Mouse (Mus musculus) limb, embryonic 13.5 days (tissue): ENCODE results near the gene Ccdc116. TPM values are rescaled to one million over a fixed set of nuclear protein-coding genes. Genes with fewer than 3 reads are reported as not detected.
"Not testable (repeated sequence)": the region's sequence is repeated elsewhere in the genome, so short reads cannot be mapped to it uniquely, and the experiment has no call there.

Source experiments
- ATAC-seq: fragments of 200-750 bp; cut with Nextera tagmentation; 2 replicates; pipeline ENCODE4 v1.8.0; 2017; ENCODE audit warnings: low read depth, moderate number of reproducible peaks, moderate TSS enrichment; ENCODE audit not compliant: low FRiP score
- H3K27ac ChIP-seq: fragments of 300-500 bp; sonication (generic); 2 replicates; pipeline ENCODE4 v1.5.1; 2015; ENCODE audit warnings: inconsistent platforms, mild to moderate bottlenecking, moderate library complexity
- H3K27me3 ChIP-seq: fragments of 300-500 bp; sonication (generic); 2 replicates; pipeline ENCODE4 v1.6.1; 2015; ENCODE audit warnings: mild to moderate bottlenecking, inconsistent platforms
- H3K36me3 ChIP-seq: fragments of 300-500 bp; sonication (generic); 2 replicates; pipeline ENCODE4 v1.6.1; 2015; ENCODE audit warnings: inconsistent platforms, mild to moderate bottlenecking, moderate library complexity
- H3K4me1 ChIP-seq: fragments of 300-500 bp; sonication (generic); 2 replicates; pipeline ENCODE4 v1.6.1; 2015; ENCODE audit warnings: inconsistent platforms
- H3K4me2 ChIP-seq: fragments of 300-500 bp; sonication (generic); replicated peaks from 2 replicates; pipeline ENCODE4 v1.6.1; 2015; ENCODE audit warnings: inconsistent platforms, mild to moderate bottlenecking, moderate library complexity
- H3K4me3 ChIP-seq: fragments of 300-500 bp; sonication (generic); 2 replicates; pipeline ENCODE4 v1.5.1; 2015; ENCODE audit warnings: moderate library complexity, mild to moderate bottlenecking, inconsistent platforms
- H3K9ac ChIP-seq: fragments of 300-500 bp; sonication (generic); 2 replicates; pipeline ENCODE4 v1.6.1; 2015; ENCODE audit warnings: mild to moderate bottlenecking, inconsistent platforms
- H3K9me3 ChIP-seq: fragments of 300-500 bp; sonication (generic); 2 replicates; pipeline ENCODE4 v1.6.1; 2016; ENCODE audit warnings: inconsistent platforms
- WGBS: fragments of 180-500 bp; shearing (Covaris S2); methylation state at CpG from one replicate; pipeline ENCODE4 v1.1.7; 2015; 5-methylcytosine and 5-hydroxymethylcytosine counted together
- polyA plus RNA-seq: library from polyadenylated mRNA; unstranded; fragments of >200 nt; fragmentation: Nextera tagmentation; extraction: Ambion mirVana; gene quantifications from 2 replicates; pipeline ENCODE4 v1.2.1, GENCODE M21; 2015

Gene Ccdc116
- 0.51 and 0.59 TPM in 2 replicates for polyA plus RNA-seq

GRCm38 (mm10) chr16:17146772-17147235 is at the start of gene Ccdc116:
Ccdc116 (minus strand) TSS chr16:17147229.
- peak within 1 kb of the TSS; percentile 55 for H3K4me3 ChIP-seq
- peak within 1 kb of the TSS; percentile 70 for H3K9ac ChIP-seq
- peak; percentile 87 for ATAC-seq
- H3K27ac ChIP-seq = no peak within 1 kb of the TSS
- peak within 1 kb of the TSS; percentile 97 for H3K4me2 ChIP-seq
- H3K36me3 ChIP-seq = peaks cover 11% of the 10 kb centered on the region
- no peaks in the 10 kb centered on the region for H3K9me3 ChIP-seq
- peaks cover 16% of the 10 kb centered on the region for H3K4me1 ChIP-seq
- peaks cover 19% of the 10 kb centered on the region for H3K27me3 ChIP-seq
- WGBS = 0% methylated on average over 34 of the region's 34 CpGs

- Histone ChIP-seq H3K27ac (no peak overlapping the region), H3K4me1 (no peaks in the 10 kb centered on the region; the same call in 1 of the 2 replicates), H3K27me3 (no peaks in the 10 kb centered on the region), H3K4me3 (no peak overlapping the region), H3K36me3 (peaks cover 22% of the 10 kb centered on the region), H3K4me2 (no peak overlapping the region), H3K9ac (no peak overlapping the region), H3K9me3 (no peaks in the 10 kb centered on the region)
- ATAC-seq = no peak
- 95% methylated on average over 4 of the region's 4 CpGs for WGBS
These were observed 46.8 kb upstream of the Ccdc116 start for GRCm38 (mm10) chr16:17193823-17194222.

GRCm38 (mm10) chr16:17185475-17185874 is 38.4 kb upstream of the Ccdc116 start:
- ATAC-seq = no peak
- Histone ChIP-seq H3K27me3 (no peaks in the 10 kb centered on the region), H3K36me3 (peaks cover 34% of the 10 kb centered on the region), H3K9me3 (no peaks in the 10 kb centered on the region), H3K4me3 (no peak overlapping the region), H3K4me1 (no peaks in the 10 kb centered on the region), H3K27ac (no peak overlapping the region), H3K9ac (no peak overlapping the region), H3K4me2 (no peak overlapping the region)

- WGBS = 77% methylated on average over 3 of the region's 3 CpGs
- no peak for ATAC-seq
These were observed 36.0 kb upstream of the Ccdc116 start for GRCm38 (mm10) chr16:17183003-17183402.

GRCm38 (mm10) chr16:17182136-17182535 is 35.1 kb upstream of the Ccdc116 start:
- no peaks in the 10 kb centered on the region for H3K4me1 ChIP-seq
- no peak for ATAC-seq
- no peak overlapping the region for H3K27ac ChIP-seq
- H3K27me3 ChIP-seq = no peaks in the 10 kb centered on the region
- H3K4me2 ChIP-seq = no peak overlapping the region
- WGBS = 76% methylated on average over 2 of the region's 2 CpGs
- H3K9ac ChIP-seq = no peak overlapping the region
- no peaks in the 10 kb centered on the region for H3K9me3 ChIP-seq
- H3K4me3 ChIP-seq = no peak overlapping the region
- H3K36me3 ChIP-seq = peaks cover 40% of the 10 kb centered on the region

More at GRCm38 (mm10) chr16:17183003-17183402, 36.0 kb upstream of the Ccdc116 start:
- no peak overlapping the region for H3K4me2 ChIP-seq
- no peak overlapping the region for H3K9ac ChIP-seq
- no peaks in the 10 kb centered on the region for H3K9me3 ChIP-seq
- peaks cover 38% of the 10 kb centered on the region for H3K36me3 ChIP-seq
- no peak overlapping the region for H3K27ac ChIP-seq
- H3K4me3 ChIP-seq = no peak overlapping the region
- H3K27me3 ChIP-seq = no peaks in the 10 kb centered on the region
- no peaks in the 10 kb centered on the region for H3K4me1 ChIP-seq

- Histone ChIP-seq H3K4me2 (no peak overlapping the region), H3K27ac (no peak overlapping the region), H3K27me3 (no peaks in the 10 kb centered on the region), H3K4me1 (no peaks in the 10 kb centered on the region), H3K9ac (no peak overlapping the region), H3K4me3 (no peak overlapping the region), H3K9me3 (no peaks in the 10 kb centered on the region), H3K36me3 (peaks cover 34% of the 10 kb centered on the region)
- ATAC-seq = no peak
- 88% methylated on average over 4 of the region's 4 CpGs for WGBS
These were observed 34.4 kb upstream of the Ccdc116 start for GRCm38 (mm10) chr16:17181382-17181781.

GRCm38 (mm10) chr16:17179706-17180105 is 32.7 kb upstream of the Ccdc116 start:
- ATAC-seq = no peak
- Histone ChIP-seq H3K9ac (no peak overlapping the region), H3K36me3 (peaks cover 32% of the 10 kb centered on the region), H3K27me3 (no peaks in the 10 kb centered on the region), H3K27ac (no peak overlapping the region), H3K4me3 (no peak overlapping the region), H3K4me1 (no peaks in the 10 kb centered on the region), H3K9me3 (no peaks in the 10 kb centered on the region), H3K4me2 (no peak overlapping the region)
- WGBS = 93% methylated on average over 3 of the region's 3 CpGs

GRCm38 (mm10) chr16:17177623-17178170 is 30.7 kb upstream of the Ccdc116 start:
- Histone ChIP-seq H3K27me3 (no peaks in the 10 kb centered on the region), H3K27ac (no peak overlapping the region), H3K36me3 (peaks cover 47% of the 10 kb centered on the region), H3K9ac (no peak overlapping the region), H3K4me2 (no peak overlapping the region), H3K4me1 (no peaks in the 10 kb centered on the region), H3K4me3 (no peak overlapping the region), H3K9me3 (no peaks in the 10 kb centered on the region)
- no peak for ATAC-seq
- WGBS = 100% methylated on average over 1 of the region's 1 CpGs

GRCm38 (mm10) chr16:17175765-17176164 is 28.7 kb upstream of the Ccdc116 start:
- ATAC-seq = no peak
- H3K36me3 ChIP-seq = peaks cover 62% of the 10 kb centered on the region
- H3K4me2 ChIP-seq = no peak overlapping the region

GRCm38 (mm10) chr16:17168049-17168448 is 21.0 kb upstream of the Ccdc116 start:
- H3K36me3 ChIP-seq = peaks cover 73% of the 10 kb centered on the region
- H3K4me1 ChIP-seq = no peaks in the 10 kb centered on the region
- 92% methylated on average over 5 of the region's 5 CpGs for WGBS
- no peak overlapping the region for H3K9ac ChIP-seq
- H3K4me2 ChIP-seq = no peak overlapping the region
- H3K27me3 ChIP-seq = no peaks in the 10 kb centered on the region
- no peaks in the 10 kb centered on the region for H3K9me3 ChIP-seq
- no peak for ATAC-seq
- H3K4me3 ChIP-seq = no peak overlapping the region
- H3K27ac ChIP-seq = no peak overlapping the region

More at GRCm38 (mm10) chr16:17175765-17176164, 28.7 kb upstream of the Ccdc116 start:
- H3K9ac ChIP-seq = no peak overlapping the region
- no peak overlapping the region for H3K27ac ChIP-seq
- no peaks in the 10 kb centered on the region for H3K9me3 ChIP-seq
- 88% methylated on average over 2 of the region's 2 CpGs for WGBS
- H3K27me3 ChIP-seq = no peaks in the 10 kb centered on the region
- H3K4me1 ChIP-seq = no peaks in the 10 kb centered on the region
- no peak overlapping the region for H3K4me3 ChIP-seq

GRCm38 (mm10) chr16:17167179-17167578 is 20.1 kb upstream of the Ccdc116 start:
- no peaks in the 10 kb centered on the region for H3K4me1 ChIP-seq
- no peak overlapping the region for H3K4me3 ChIP-seq
- peaks cover 70% of the 10 kb centered on the region for H3K36me3 ChIP-seq
- H3K9ac ChIP-seq = no peak overlapping the region
- no peak overlapping the region for H3K4me2 ChIP-seq
- no peaks in the 10 kb centered on the region for H3K27me3 ChIP-seq
- no peak for ATAC-seq
- H3K27ac ChIP-seq = no peak overlapping the region
- H3K9me3 ChIP-seq = no peaks in the 10 kb centered on the region

- H3K4me3 ChIP-seq, ATAC-seq, H3K4me1 ChIP-seq, H3K27ac ChIP-seq, H3K4me2 ChIP-seq, H3K9ac ChIP-seq, H3K27me3 ChIP-seq, H3K9me3 ChIP-seq: not testable (repeated sequence)
- peaks cover 65% of the 10 kb centered on the region for H3K36me3 ChIP-seq
- 93% methylated on average over 1 of the region's 1 CpGs for WGBS
These were observed 18.4 kb upstream of the Ccdc116 start for GRCm38 (mm10) chr16:17165478-17165877.

GRCm38 (mm10) chr16:17154346-17154745 is 7.3 kb upstream of the Ccdc116 start:
- Histone ChIP-seq H3K4me2 (no peak overlapping the region), H3K27me3 (no peaks in the 10 kb centered on the region), H3K27ac (no peak overlapping the region), H3K4me3 (no peak overlapping the region), H3K9me3 (no peaks in the 10 kb centered on the region), H3K4me1 (no peaks in the 10 kb centered on the region), H3K9ac (no peak overlapping the region), H3K36me3 (peaks cover 79% of the 10 kb centered on the region)
- no peak for ATAC-seq
- WGBS = 91% methylated on average over 2 of the region's 2 CpGs
